Mouse (Mus musculus) liver, adult 2 months (tissue): ENCODE results near the gene Snx13.

ENCODE experiments used
- CTCF ChIP-seq: fragments of 200-500 bp; IDR thresholded peaks from 2 replicates; pipeline ENCODE4 v1.5.1; 2011; ENCODE audit warnings: low read depth, low read length, control low read depth
- POLR2A ChIP-seq: fragments of 200-500 bp; IDR thresholded peaks from 2 replicates; pipeline ENCODE4 v1.6.1; 2011; ENCODE audit warnings: low read length, control low read depth; ENCODE audit not compliant: insufficient read depth; ENCODE audit errors: extremely low read depth

DNA sequence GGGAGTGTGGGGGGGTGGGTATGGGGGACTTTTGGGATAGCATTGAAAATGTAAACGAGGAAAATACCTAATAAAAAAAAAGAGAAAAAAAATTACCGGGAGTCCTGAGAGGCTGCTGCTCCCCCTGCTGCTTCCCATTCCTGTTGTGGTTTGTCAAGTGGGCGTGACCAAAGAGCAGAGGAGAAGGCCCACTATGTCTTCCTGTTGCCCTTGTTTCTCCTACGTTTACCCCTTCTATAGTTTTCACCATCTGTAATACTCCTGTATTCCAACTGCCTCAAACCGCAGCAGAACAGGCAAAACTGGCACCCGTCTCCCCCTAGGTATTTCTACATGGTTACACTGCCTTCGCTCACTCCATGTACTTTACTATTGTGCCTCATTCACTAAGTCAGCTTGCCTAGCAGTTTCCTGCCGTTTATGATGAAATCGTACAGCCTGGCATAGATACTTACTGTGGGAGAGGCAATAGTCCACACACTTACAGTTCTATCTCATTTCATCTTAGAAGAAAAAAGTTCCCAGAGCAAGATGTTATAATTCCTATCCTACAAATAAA lies 28.2 kb upstream of the Snx13 start:
- TF ChIP-seq POLR2A (no peak), CTCF (no peak)
